Mouse (Mus musculus) heart, postnatal 25 days (tissue): ENCODE measurements around the gene Ccl25. TPM values are rescaled to one million over a fixed set of nuclear protein-coding genes. Genes with fewer than 3 reads are reported as not detected.
"Not testable (repeated sequence)": the region's sequence is repeated elsewhere in the genome, so short reads cannot be mapped to it uniquely, and the experiment has no call there.

Source experiments
- DNase-seq: peaks from one replicate; pipeline ENCODE4 v3.0.0; 2022; ENCODE audit warnings: low spot score
- intact Hi-C: fragments of 180-260 bp; cut with DNase I; formaldehyde crosslinking; loops from one replicate; pipeline ENCODE4 v1.15.1; 2025
- total RNA-seq, 2 experiments: library from RNA; stranded (reverse); gene quantifications; 2 replicates each; pipeline ENCODE4 v1.2.3; 2021

Gene Ccl25
- total RNA-seq, 2 experiments from 2014 or later, result 3.5 to 4.4 TPM

GRCm38 (mm10) chr8:4408425-4408824, 83.4 kb downstream of the Ccl25 start:
- DNase-seq, intact Hi-C loops: not testable (repeated sequence)

Other genes starting within 250 kb of the Ccl25 start
- under 1 TPM; 0.21 to 0.42 TPM for gene Cd209f, start 219.4 kb upstream of the Ccl25 start, total RNA-seq
- not detected for gene Cd209g, start 191.1 kb upstream of the Ccl25 start, total RNA-seq
- 10 to 100 TPM; 23.4 to 24.6 TPM for gene Evi5l, start 158.6 kb upstream of the Ccl25 start, total RNA-seq
- not detected for gene Prr36, start 107.8 kb upstream of the Ccl25 start, total RNA-seq
- gene Lrrc8e, start 98.4 kb upstream of the Ccl25 start, total RNA-seq, result under 1 TPM; 0.08 to 0.34 TPM
- gene Map2k7, start 86.5 kb upstream of the Ccl25 start, total RNA-seq, result 10 to 100 TPM; 68.9 to 69.9 TPM
- not detected for gene Gm49320, start 86.3 kb upstream of the Ccl25 start, total RNA-seq
- gene Tgfbr3l, start 77.0 kb upstream of the Ccl25 start, total RNA-seq, result 1 to 10 TPM; 2.4 to 2.5 TPM
- 10 to 100 TPM; 14.4 to 15.0 TPM for gene Snapc2, start 72.1 kb upstream of the Ccl25 start, total RNA-seq
- gene Ctxn1, start 65.9 kb upstream of the Ccl25 start, total RNA-seq, result 1 to 10 TPM in 1 of 2 experiments, under 1 TPM in 1; 0.75 to 1.1 TPM
- 100 to 1,000 TPM; 117 TPM for gene Timm44, start 49.3 kb upstream of the Ccl25 start, total RNA-seq
- gene Elavl1, start 203 bp downstream of the Ccl25 start, total RNA-seq, result 10 to 100 TPM; 58.2 to 64.1 TPM
- 10 to 100 TPM; 37.1 to 42.5 TPM for gene Cers4, start 167.8 kb downstream of the Ccl25 start, total RNA-seq